Mouse (Mus musculus): ENCODE data around the gene Lbh.

DNA sequence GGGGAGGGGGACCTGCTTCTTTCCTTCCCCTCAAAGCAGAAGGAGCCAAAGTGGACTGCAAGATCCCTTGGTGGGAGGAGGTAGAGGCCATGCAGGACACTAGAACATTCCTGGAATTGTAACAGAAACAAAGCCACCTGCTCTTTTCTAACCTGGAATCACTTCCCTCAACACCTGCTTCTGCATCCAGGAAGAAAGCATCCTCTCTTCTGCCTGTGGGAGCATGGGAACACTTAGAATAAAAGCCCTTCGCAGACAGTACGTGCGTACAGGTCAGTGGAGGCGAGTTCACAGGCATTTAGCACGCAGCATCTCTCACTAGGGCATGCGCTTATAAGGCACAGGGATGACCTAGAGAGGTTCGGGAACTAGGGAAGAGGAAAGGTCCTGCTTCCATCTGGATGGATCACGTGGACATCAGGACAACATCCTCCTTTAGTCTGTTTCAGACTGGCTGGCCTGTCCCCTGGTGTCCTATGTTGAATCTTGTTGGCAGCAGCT, 27.7 kb upstream of the Lbh start:
- no peak for TF ChIP-seq POLR2A (IDR thresholded peaks at IDR 0.05; ENCODE audit: insufficient read depth, low read depth, low read length)
- no peak for TF ChIP-seq CTCF (IDR thresholded peaks at IDR 0.05; ENCODE audit: insufficient read depth, low read depth, low read length)
